Mouse (Mus musculus) thymus, postnatal 36 days (tissue): ENCODE measurements around the gene Wwc2.

Experiments
- DNase-seq, 2 experiments: peaks; one replicate each; pipeline ENCODE4 v3.0.0; 2022; ENCODE audit warnings: mixed read lengths in 2 of 2

Gene Wwc2

GRCm38 (mm10) chr8:47892419-47892818 is 98.3 kb downstream of the Wwc2 start:
- DNase-seq: no peak

DNA sequence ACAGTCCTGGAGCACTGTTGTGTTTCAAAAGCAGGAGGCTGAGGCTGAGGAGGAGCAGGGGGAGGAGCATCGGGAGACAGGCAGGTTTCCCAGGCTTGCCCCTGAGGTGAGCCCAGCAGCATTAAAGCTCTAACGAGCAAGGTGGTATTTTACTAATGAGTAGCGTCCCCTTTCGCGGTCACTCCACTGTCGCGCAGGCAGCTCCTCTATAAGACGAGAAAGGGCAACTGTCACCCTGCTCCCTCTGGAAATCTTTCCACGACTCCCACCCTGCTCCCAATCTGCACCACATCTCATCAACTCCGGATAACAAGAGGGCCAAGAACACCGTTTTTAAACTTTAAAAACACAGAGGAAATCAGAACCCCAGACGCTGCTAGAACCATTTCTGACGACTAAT is 99.1 kb downstream of the Wwc2 start:
- no peak for DNase-seq

DNA sequence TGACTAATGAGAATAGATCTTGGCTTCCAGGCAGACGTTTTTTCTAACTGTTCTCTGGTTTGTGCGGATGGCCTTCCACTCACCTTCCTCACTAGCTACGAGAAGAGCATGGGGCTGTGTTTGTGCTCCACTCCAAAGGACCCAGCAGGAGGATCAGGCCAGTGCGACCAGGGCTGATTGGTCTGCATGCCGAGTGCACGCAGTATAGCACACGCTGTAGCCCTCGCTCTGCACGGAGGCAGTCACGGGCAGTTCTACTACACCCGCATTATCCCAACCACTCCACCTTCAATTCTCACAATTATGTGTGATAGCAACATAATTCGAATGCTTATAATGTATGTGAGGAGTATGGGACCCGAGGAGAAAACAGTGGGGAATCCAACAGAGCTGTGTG is 99.9 kb downstream of the Wwc2 start:
- DNase-seq: no peak

- no peak for DNase-seq
Observed at GRCm38 (mm10) chr8:47889936-47890813, 100.5 kb downstream of the Wwc2 start.

DNA sequence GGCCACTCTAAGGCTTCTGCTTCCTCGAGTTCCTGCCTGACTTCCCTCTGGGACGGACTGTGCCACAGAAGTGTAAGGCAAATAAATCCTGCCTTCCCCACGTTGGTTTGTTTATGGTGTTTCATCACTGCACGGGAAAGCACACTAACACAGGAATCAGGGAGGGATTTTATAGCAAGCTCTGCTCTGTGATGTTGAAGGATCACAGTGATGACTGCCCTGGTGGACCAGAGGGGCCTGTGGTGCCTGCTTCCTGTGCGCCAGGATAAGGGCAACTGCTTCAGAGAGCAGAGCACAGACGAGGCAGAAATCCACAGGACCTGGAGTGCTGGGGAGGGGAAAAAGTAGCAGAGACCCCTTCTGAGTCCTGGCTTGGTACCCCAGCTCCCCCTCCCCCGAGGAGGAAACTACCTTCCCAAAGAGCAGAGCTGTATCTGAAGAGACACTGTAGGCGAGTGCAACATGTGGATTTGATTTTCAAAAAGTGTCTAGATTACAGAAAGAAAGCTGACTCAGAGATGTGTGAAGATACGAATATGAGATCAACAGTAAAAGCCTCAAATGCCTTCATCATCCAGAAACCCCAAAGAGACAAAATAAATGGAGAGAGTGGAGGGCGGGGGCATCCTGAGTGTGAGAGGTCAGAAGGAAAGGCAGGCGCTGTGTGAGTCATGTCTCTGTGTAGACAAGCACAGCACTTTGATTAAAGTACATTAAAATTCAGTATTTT is 101.7 kb downstream of the Wwc2 start:
- DNase-seq: no peak

GRCm38 (mm10) chr8:47884306-47884705 is 106.4 kb downstream of the Wwc2 start:
- no peak for DNase-seq

DNA sequence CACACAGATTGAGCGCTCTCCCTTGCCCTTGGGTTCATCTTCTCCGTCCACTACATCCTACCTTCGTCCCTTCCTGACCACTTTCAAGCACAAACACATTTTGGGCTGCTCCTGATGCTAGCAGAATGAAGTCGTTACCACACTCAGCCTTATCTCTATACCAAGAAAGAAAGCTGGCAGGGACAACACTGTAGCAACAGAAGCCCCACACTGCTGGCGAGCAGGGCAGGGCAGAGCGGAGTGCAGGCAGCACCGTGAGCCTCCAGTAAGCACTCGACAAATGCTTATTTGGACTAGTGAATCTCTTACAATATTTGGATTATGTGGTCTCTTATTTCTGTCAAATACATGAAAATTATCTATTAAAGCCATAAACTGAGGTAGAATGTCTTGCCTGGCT is 107.0 kb downstream of the Wwc2 start:
- DNase-seq: no peak

DNA sequence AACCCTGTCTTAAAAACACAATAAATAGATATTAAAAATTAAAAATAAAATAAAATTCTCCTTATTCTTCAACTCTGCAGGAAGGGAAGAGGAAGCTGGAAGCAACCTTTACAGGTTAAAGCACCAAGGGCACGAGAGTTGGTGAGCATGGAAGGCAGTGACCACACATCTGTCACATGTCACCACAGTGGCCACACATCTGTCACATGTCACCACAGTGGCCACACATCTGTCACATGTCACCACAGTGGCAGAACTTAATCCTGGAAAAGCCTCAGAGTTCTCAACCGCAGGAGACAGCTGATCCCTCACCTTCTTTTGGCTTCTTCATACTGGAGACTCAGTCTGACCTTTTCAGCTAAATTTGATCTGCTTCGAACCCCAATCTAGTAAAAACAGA is 112.2 kb downstream of the Wwc2 start:
- DNase-seq: no peak

- no peak for DNase-seq
Observed at GRCm38 (mm10) chr8:47875865-47876264, 114.9 kb downstream of the Wwc2 start.

- DNase-seq: no peak
Observed at GRCm38 (mm10) chr8:47874497-47875178, 116.1 kb downstream of the Wwc2 start.

- no peak for DNase-seq
Observed at GRCm38 (mm10) chr8:47872361-47873107, 118.2 kb downstream of the Wwc2 start.

DNA sequence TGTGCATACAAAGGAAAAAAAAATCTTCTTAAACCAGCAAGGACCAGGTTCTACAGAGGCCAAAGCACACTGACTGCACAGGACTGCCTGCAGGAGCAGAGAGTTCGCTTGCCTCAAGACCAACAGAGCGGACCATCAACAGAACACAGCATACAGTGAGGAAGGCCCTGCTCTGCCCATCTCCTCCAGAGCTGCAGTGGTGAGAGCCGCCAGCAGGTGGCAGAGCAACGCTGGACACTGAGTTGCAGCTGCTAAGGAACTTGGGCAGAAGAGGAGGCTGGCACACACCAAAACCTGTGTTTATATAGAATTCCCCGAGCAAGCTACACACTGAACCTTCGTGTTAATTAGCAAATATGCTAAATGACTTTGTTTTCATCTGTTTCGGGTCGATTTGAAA is 123.7 kb downstream of the Wwc2 start:
- DNase-seq: peak; percentile 67 to 73

- DNase-seq: no peak
Observed at GRCm38 (mm10) chr8:47866568-47866967, 124.2 kb downstream of the Wwc2 start.

DNA sequence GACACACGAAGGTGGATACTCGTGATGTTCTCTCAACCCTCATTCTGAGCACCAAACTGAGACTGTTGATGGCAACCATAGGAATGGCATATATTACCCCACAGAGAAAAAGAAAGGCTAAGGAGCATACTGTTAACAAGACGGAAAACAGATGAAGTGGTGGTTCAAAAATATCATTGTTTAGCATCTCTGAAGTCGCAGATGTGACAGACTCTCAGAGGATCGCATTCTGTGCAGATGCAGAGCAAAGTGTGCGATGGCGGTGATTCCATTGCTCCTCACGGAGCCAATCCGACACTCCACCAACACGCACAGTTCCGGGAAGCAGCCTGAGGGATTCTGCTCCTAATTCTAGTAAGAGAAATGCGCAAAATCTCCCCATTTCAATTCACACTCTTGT is 131.5 kb downstream of the Wwc2 start:
- no peak for DNase-seq

DNA sequence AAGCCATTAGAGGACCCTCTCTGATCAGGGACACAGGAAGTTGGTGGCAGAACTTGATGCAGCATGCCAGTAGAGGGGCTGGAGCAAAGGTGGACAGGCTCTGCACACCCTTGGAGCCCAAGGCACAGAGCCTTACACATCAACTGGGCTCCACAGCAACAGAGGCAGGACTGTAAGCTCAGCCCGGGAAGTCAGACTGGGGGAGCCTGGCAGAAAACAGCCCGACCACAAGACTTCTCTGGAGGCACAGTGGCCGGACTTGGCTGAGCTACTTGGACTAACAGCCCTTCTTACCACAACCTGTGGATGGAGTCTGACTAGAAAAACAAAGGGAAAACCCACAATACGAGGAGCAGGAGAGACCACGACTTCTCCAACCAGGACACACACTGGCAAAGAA is 137.4 kb downstream of the Wwc2 start:
- DNase-seq: no peak

DNA sequence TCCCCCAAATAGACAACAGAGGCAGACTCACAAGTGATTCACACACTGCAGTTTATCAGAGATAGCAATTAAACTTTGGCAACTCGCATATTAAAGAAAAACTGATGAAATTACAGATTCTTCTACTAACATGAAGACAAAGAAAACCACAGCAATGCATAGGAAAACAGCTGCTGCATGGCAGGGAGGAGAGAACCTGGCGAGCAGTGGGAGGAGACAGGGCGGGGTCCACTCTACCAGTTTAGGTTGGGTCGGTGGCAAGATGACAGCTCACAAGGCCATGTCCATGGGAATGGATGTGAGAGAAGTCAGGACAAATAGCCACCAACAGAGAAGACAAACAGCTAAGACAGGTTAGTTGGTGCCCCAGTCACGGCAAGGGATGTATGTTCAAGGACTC is 138.0 kb downstream of the Wwc2 start:
- peak; percentile 36 to 44 for DNase-seq

- DNase-seq: peak; percentile 19 to 26
Observed at GRCm38 (mm10) chr8:47851824-47852502, 138.8 kb downstream of the Wwc2 start.

DNA sequence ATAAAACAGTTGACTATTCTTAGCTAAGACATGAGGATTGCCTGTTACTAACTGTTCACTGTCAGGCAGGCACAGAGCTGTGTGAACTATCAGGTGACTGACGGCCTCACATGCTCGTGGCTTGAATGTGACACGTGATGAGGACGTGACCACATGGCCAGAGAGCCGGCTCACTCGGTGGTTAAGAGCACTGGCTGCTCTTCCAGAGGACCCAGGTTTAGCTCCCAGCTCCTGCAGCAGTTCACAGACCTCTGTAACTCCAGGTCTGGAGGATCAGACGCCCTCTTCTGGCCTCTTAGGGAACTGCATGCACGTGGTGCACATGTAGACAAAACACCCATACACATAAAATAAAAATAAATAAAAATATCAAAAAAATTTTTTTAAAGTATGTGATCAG is 140.9 kb downstream of the Wwc2 start:
- peak in 1 of 2 experiments; percentile 15 for DNase-seq

GRCm38 (mm10) chr8:47847931-47848330 is 142.8 kb downstream of the Wwc2 start:
- DNase-seq: no peak

DNA sequence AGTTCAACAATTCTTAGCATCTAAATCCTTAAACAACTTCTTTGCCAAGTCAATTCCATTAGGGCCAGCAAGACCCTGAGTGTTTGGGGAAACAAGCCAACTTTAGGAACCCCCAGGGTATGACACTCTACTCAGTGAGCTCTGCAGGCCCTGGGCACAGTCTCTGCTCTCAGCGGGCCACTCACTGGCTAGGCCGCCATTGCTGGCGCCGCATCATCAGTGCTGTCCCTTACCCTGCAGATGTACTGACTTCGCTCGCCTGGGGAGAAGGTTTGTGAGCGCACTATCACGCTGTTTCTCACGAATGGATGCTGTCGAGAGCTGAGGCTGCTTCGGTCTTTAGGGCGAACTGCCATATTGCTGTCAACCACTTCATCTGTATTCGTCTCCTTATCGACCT is 143.6 kb downstream of the Wwc2 start:
- DNase-seq: no peak

GRCm38 (mm10) chr8:47845956-47846355 is 144.8 kb downstream of the Wwc2 start:
- DNase-seq: no peak

DNA sequence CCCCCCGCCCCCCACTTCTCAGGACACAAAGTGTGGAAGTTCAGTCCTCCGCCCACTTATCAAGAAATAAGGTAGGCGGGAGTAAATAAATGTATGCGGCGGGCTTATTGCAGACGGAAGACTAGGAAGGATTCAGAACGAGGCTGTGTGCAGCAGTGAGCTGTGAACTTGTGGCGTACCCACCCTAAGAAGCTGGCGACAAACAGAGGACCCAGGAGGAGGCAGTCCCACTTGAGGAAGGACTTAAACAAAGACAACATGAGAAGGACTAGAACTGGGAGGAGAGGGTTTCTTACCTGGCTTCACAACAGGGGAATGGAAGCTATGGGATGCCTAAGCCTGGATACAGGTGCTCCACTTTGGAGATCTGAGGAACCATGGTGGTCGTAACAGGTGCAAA is 147.1 kb downstream of the Wwc2 start:
- no peak for DNase-seq
